Mouse (Mus musculus): ENCODE data around the gene Kcnj4.

GRCm38 (mm10) chr15:79519400-79520220 is 14.6 kb upstream of the Kcnj4 start:
- TF ChIP-seq EP300 (IDR thresholded peaks at IDR 0.05) (no peak), CTCF (IDR thresholded peaks at IDR 0.05) (no peak)
